Mouse (Mus musculus) heart, postnatal 0 days (tissue): ENCODE measurements around the gene Samd4. TPM values are rescaled to one million over a fixed set of nuclear protein-coding genes. Genes with fewer than 3 reads are reported as not detected.

Experiments used
- ATAC-seq: fragments of 200-750 bp; cut with Nextera tagmentation; 2 replicates; pipeline ENCODE4 v1.8.0; 2017; ENCODE audit warnings: low read depth, moderate number of reproducible peaks, moderate library complexity; ENCODE audit not compliant: insufficient read depth
- DNase-seq: peaks from one replicate; pipeline ENCODE4 v3.0.0-alpha.2; 2016; ENCODE audit warnings: low spot score
- H3K27ac ChIP-seq: fragments of 300-500 bp; sonication (generic); 2 replicates; pipeline ENCODE4 v1.5.1; 2014; ENCODE audit warnings: low read depth, mild to moderate bottlenecking
- H3K27me3 ChIP-seq: fragments of 300-500 bp; sonication (generic); 2 replicates; pipeline ENCODE4 v1.6.1; 2014; ENCODE audit warnings: low read length, mixed read lengths; ENCODE audit not compliant: control insufficient read depth, insufficient read depth
- H3K36me3 ChIP-seq: fragments of 300-500 bp; sonication (generic); replicated peaks from 2 replicates; pipeline ENCODE4 v1.6.1; 2014; ENCODE audit warnings: low read length, mixed read lengths; ENCODE audit not compliant: control insufficient read depth, insufficient read depth
- H3K4me1 ChIP-seq: fragments of 300-500 bp; sonication (generic); 2 replicates; pipeline ENCODE4 v1.6.1; 2014; ENCODE audit warnings: antibody characterized with exemption; ENCODE audit not compliant: control insufficient read depth, insufficient read depth
- H3K4me2 ChIP-seq: fragments of 300-500 bp; sonication (generic); 2 replicates; pipeline ENCODE4 v1.6.1; 2014; ENCODE audit warnings: low read depth, mild to moderate bottlenecking, low read length, moderate library complexity
- H3K4me3 ChIP-seq: fragments of 300-500 bp; sonication (generic); 2 replicates; pipeline ENCODE4 v1.5.1; 2014; ENCODE audit warnings: low read depth, low read length
- H3K9ac ChIP-seq: fragments of 300-500 bp; sonication (generic); replicated peaks from 2 replicates; pipeline ENCODE4 v1.6.1; 2014; ENCODE audit warnings: low read depth, low read length, mixed read lengths
- H3K9me3 ChIP-seq: fragments of 300-500 bp; sonication (generic); replicated peaks from 2 replicates; pipeline ENCODE4 v1.6.1; 2016; ENCODE audit warnings: low read length; ENCODE audit not compliant: control insufficient read depth
- CTCF ChIP-seq: IDR thresholded peaks from 2 replicates; pipeline ENCODE4 v1.5.1; 2016; ENCODE audit warnings: antibody characterized with exemption, control low read depth, low read depth
- EP300 ChIP-seq: IDR thresholded peaks from 2 replicates; pipeline ENCODE4 v1.6.1; 2016; ENCODE audit warnings: antibody characterized with exemption, low read depth
- WGBS: fragments of 180-500 bp; shearing (Covaris S2); extraction: QIAGEN DNeasy Blood & Tissue Kit; methylation state at CpG from one replicate; pipeline ENCODE4 v1.1.7; 2014; 5-methylcytosine and 5-hydroxymethylcytosine counted together
- polyA plus RNA-seq: library from polyadenylated mRNA; unstranded; fragments of >200 nt; fragmentation: Nextera tagmentation; extraction: Ambion mirVana; gene quantifications from 2 replicates; pipeline ENCODE4 v1.2.1, GENCODE M21; 2015
- total RNA-seq: library from RNA; depleted of rRNA; stranded (reverse); fragments of >200 nt; gene quantifications from 2 replicates; pipeline ENCODE4 v1.2.3, GENCODE M21; 2014; ENCODE audit warnings: low replicate concordance

Gene Samd4
- total and polyA plus RNA-seq, 2 experiments from 2014 or later: 12.5 to 53.8 TPM

DNA sequence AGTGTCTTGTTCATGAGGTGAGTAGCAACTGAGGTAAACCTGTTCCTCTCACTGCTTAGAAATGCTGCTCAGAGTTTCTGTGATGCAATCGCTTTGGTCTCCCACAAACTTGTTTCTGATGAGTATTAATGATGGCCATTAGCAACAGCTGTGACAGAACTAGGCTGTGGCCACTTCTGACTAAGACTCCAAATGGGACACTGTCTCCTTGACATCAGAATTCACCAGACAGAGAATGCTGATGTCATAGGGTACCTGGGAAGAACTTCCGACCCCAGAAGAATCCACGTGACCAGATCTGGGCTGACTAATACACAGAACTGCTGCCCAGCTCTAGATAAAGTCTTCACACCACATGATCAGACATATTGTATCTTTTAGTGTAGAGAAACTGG, 194.9 kb downstream of the Samd4 start:
- 59% methylated on average over 3 of the region's 3 CpGs for WGBS
- no peak for ATAC-seq
- no peak overlapping the region for H3K4me2 ChIP-seq

DNA sequence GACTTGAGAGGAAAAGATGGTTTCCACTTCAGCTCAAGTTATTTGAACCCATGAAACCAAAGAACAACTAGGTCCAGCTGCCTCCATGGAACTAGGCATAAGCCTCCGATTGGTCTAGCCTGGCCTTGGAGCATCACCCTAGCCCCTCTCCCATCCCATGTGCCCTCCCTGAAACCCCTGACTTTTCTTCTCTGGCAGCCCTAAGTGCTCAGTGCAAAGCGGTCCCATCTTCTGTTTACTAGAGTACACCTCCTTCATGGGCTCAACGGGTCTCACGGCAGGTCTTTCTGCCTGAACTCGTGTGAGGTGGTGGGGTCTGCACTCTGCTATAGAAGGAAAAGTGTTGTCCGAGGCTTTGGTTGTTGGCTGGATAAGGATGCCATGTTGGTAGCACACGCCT, 197.3 kb downstream of the Samd4 start:
- Histone ChIP-seq H3K4me1 (peaks cover 36% of the 10 kb centered on the region), H3K27ac (no peak overlapping the region), H3K27me3 (no peaks in the 10 kb centered on the region), H3K9ac (no peak overlapping the region), H3K9me3 (no peaks in the 10 kb centered on the region), H3K4me2 (no peak overlapping the region), H3K4me3 (no peak overlapping the region), H3K36me3 (peaks cover 57% of the 10 kb centered on the region)
- DNase-seq (no peak), ATAC-seq (no peak)
- no peak for TF ChIP-seq CTCF
- TF ChIP-seq EP300: no peak
- WGBS: 92% methylated on average over 7 of the region's 7 CpGs

More for the DNA sequence above, 194.9 kb downstream of the Samd4 start:
- H3K4me3 ChIP-seq: no peak overlapping the region
- H3K9ac ChIP-seq: no peak overlapping the region
- peak overlapping the region; percentile 27; the same call in 1 of the 2 replicates for H3K27ac ChIP-seq
- H3K27me3 ChIP-seq: no peaks in the 10 kb centered on the region
- TF ChIP-seq CTCF (no peak), EP300 (no peak)
- DNase-seq: no peak
- H3K36me3 ChIP-seq: peaks cover 67% of the 10 kb centered on the region
- H3K9me3 ChIP-seq: no peaks in the 10 kb centered on the region
- H3K4me1 ChIP-seq: peaks cover 25% of the 10 kb centered on the region

- 47% methylated on average over 9 of the region's 9 CpGs for WGBS
- Histone ChIP-seq H3K27me3 (no peaks in the 10 kb centered on the region), H3K4me3 (no peak overlapping the region), H3K4me2 (peak overlapping the region; percentile 3; the same call in 1 of the 2 replicates), H3K9ac (no peak overlapping the region), H3K36me3 (peaks cover 38% of the 10 kb centered on the region), H3K9me3 (no peaks in the 10 kb centered on the region), H3K4me1 (peaks cover 36% of the 10 kb centered on the region), H3K27ac (peak overlapping the region; percentile 40)
- ATAC-seq (no peak), DNase-seq (no peak)
- TF ChIP-seq CTCF: no peak
- TF ChIP-seq EP300: no peak
Observed at GRCm38 (mm10) chr14:47083311-47083710, 200.7 kb downstream of the Samd4 start.

DNA sequence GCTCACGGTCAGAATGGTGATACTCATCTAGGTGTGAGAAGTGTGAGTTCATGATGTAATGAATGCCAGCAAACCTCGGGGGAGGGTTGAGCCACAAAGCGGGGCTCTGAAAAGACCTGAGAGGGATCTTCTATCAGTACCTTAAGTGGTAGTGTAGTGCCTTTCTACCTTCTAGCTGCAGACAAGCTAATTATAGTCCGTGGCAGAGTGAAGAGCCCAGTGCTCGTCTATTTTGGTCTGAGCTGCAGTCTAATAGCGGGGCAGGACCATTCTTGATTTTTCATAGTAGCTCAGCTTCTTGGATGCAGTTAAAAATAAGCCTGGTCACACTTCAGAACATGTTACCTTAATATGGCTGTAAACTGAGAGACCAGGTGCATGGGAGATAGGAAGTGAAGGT, 201.2 kb downstream of the Samd4 start:
- Histone ChIP-seq H3K9me3 (no peaks in the 10 kb centered on the region), H3K36me3 (peaks cover 33% of the 10 kb centered on the region), H3K27me3 (no peaks in the 10 kb centered on the region), H3K4me1 (peaks cover 40% of the 10 kb centered on the region), H3K4me2 (peak overlapping the region; percentile 3; the same call in 1 of the 2 replicates), H3K9ac (no peak overlapping the region), H3K4me3 (no peak overlapping the region), H3K27ac (peak overlapping the region; percentile 40)
- ATAC-seq: peak; percentile 49
- DNase-seq: peak; percentile 87
- WGBS: 33% methylated on average over 6 of the region's 6 CpGs
- no peak for TF ChIP-seq EP300
- TF ChIP-seq CTCF: no peak

- 63% methylated on average over 2 of the region's 2 CpGs for WGBS
- Histone ChIP-seq H3K27me3 (no peaks in the 10 kb centered on the region), H3K4me3 (no peak overlapping the region), H3K4me1 (peaks cover 35% of the 10 kb centered on the region), H3K9ac (no peak overlapping the region), H3K9me3 (no peaks in the 10 kb centered on the region), H3K27ac (peak overlapping the region; percentile 9; the same call in 1 of the 2 replicates), H3K36me3 (peaks cover 26% of the 10 kb centered on the region), H3K4me2 (no peak overlapping the region)
- no peak for TF ChIP-seq CTCF
- TF ChIP-seq EP300: no peak
- DNase-seq (no peak), ATAC-seq (no peak)
Observed at GRCm38 (mm10) chr14:47084686-47085085, 202.0 kb downstream of the Samd4 start.

- no peak for DNase-seq
- H3K27ac ChIP-seq: 0 out of 2 replicates have a peak overlapping the region, but pooled peaks have one; percentile 89
- H3K4me1 ChIP-seq: peaks cover 35% of the 10 kb centered on the region
Observed at GRCm38 (mm10) chr14:47086123-47086522, 203.5 kb downstream of the Samd4 start.

More at GRCm38 (mm10) chr14:47086123-47086522, 203.5 kb downstream of the Samd4 start:
- H3K27me3 ChIP-seq: no peaks in the 10 kb centered on the region
- no peak overlapping the region for H3K9ac ChIP-seq
- no peak for TF ChIP-seq EP300
- WGBS: 64% methylated on average over 3 of the region's 3 CpGs
- H3K4me2 ChIP-seq: no peak overlapping the region; the same call in 1 of the 2 replicates
- no peak for ATAC-seq
- H3K36me3 ChIP-seq: peaks cover 21% of the 10 kb centered on the region
- H3K4me3 ChIP-seq: no peak overlapping the region
- H3K9me3 ChIP-seq: no peaks in the 10 kb centered on the region
